ENCODE assay signal across 20 mouse cellular contexts in genomic region chr2:70996438-70996837, GRCm38 (mm10). TPM values are rescaled to one million over a fixed set of nuclear protein-coding genes. Genes with fewer than 3 reads are reported as not detected.
DNase-seq lines count a peak whose midpoint lies in the region; ATAC-seq lines count a peak whose summit lies in the region.
"Had no signal": no experiment of that assay in that cellular context is flagged by ENCODE, and none has a peak within 500 bp of the region (broad histone marks: within the 10 kb centered on the region; RNA-seq: fewer than 3 reads in every experiment).

No protein-coding gene starts in this region.

- DNase-seq in cerebellum, postnatal 4 days (ENCODE audit: low spot score in 2 of 2), result no peak
- DNase-seq in heart, adult 11 months, result peak; percentile 61
- no peak for DNase-seq in heart, adult 8-10 months (ENCODE audit: low spot score)
- DNase-seq in cerebellum, adult 18-20 months, result peak; percentile 35 to 37
- DNase-seq in liver, embryonic 13.5 days, result no peak
- DNase-seq in layer of hippocampus, postnatal 14 days (ENCODE audit: low spot score in 2 of 2), result no peak
- DNase-seq: adrenal gland, adult 2 months; forebrain, postnatal 0 days; kidney, adult 9 months; kidney, postnatal 4 days; thymus, adult 18-20 months had no signal

- WGBS in liver, embryonic 13.5 days (ENCODE audit: insufficient replicate concordance), result 85% methylated on average over 7 of the region's 7 CpGs
- WGBS in intestine, embryonic 15.5 days, result 95% methylated on average over 7 of the region's 7 CpGs

- no peaks in the 10 kb centered on the region for H3K36me3 ChIP-seq in liver, embryonic 13.5 days
- H3K36me3 ChIP-seq in intestine, embryonic 15.5 days, result no peaks in the 10 kb centered on the region
- H3K36me3 ChIP-seq: embryonic facial prominence, embryonic 12.5 days; hindbrain, embryonic 12.5 days; midbrain, embryonic 10.5 days; neural tube, embryonic 12.5 days had no signal

- H3K4me2 ChIP-seq in liver, embryonic 13.5 days, result peak overlapping the region; percentile 39; the same call in 1 of the 2 replicates
- no peak overlapping the region for H3K4me2 ChIP-seq in intestine, embryonic 15.5 days (replicated peaks)
- H3K4me2 ChIP-seq: embryonic facial prominence, embryonic 12.5 days; hindbrain, embryonic 12.5 days; neural tube, embryonic 12.5 days had no signal

- no peaks in the 10 kb centered on the region for H3K9me3 ChIP-seq in liver, embryonic 13.5 days (replicated peaks)
- H3K9me3 ChIP-seq in intestine, embryonic 15.5 days, result no peaks in the 10 kb centered on the region
- H3K9me3 ChIP-seq: embryonic facial prominence, embryonic 12.5 days; hindbrain, embryonic 12.5 days; midbrain, embryonic 10.5 days; neural tube, embryonic 12.5 days had no signal

- H3K4me3 ChIP-seq in liver, embryonic 13.5 days (replicated peaks), result no peak overlapping the region
- H3K4me3 ChIP-seq in intestine, embryonic 15.5 days (replicated peaks), result no peak overlapping the region
- H3K4me3 ChIP-seq: embryonic facial prominence, embryonic 12.5 days; hindbrain, embryonic 12.5 days; midbrain, embryonic 10.5 days; neural tube, embryonic 12.5 days had no signal

- H3K4me1 ChIP-seq in liver, embryonic 13.5 days (replicated peaks), result peaks cover 50% of the 10 kb centered on the region
- H3K4me1 ChIP-seq in intestine, embryonic 15.5 days (replicated peaks), result no peaks in the 10 kb centered on the region
- H3K4me1 ChIP-seq: embryonic facial prominence, embryonic 12.5 days; hindbrain, embryonic 12.5 days; neural tube, embryonic 12.5 days had no signal

- peak overlapping the region; percentile 35 for H3K27ac ChIP-seq in liver, embryonic 13.5 days
- no peak overlapping the region for H3K27ac ChIP-seq in intestine, embryonic 15.5 days
- H3K27ac ChIP-seq: embryonic facial prominence, embryonic 12.5 days; hindbrain, embryonic 12.5 days; midbrain, embryonic 10.5 days; neural tube, embryonic 12.5 days had no signal

- H3K9ac ChIP-seq in liver, embryonic 13.5 days, result no peak overlapping the region
- no peak overlapping the region for H3K9ac ChIP-seq in intestine, embryonic 15.5 days
- H3K9ac ChIP-seq: embryonic facial prominence, embryonic 12.5 days; forebrain, postnatal 0 days; hindbrain, embryonic 12.5 days; neural tube, embryonic 12.5 days had no signal

- H3K27me3 ChIP-seq in liver, embryonic 13.5 days, result no peaks in the 10 kb centered on the region
- H3K27me3 ChIP-seq in intestine, embryonic 15.5 days (replicated peaks), result no peaks in the 10 kb centered on the region
- H3K27me3 ChIP-seq: embryonic facial prominence, embryonic 12.5 days; hindbrain, embryonic 12.5 days; neural tube, embryonic 12.5 days had no signal

- ATAC-seq in cerebellum, adult (ENCODE audit: insufficient number of reproducible peaks, low FRiP score, low TSS enrichment), result peak; percentile 82
- no peak for ATAC-seq in liver, embryonic 13.5 days (ENCODE audit: low read depth)
- no peak for ATAC-seq in intestine, embryonic 15.5 days
- ATAC-seq: CD4-positive, CD25-positive, alpha-beta regulatory T cell, adult 4 months; forebrain, postnatal 0 days; inflammation-experienced regulatory T-cells, adult 6 months; lung, postnatal 0 days had no signal

RNA-seq across cellular contexts. Expression of gene Dcaf17, which starts 58.7 kb away (rescaled TPM):
- 1 to 10 TPM; 3.5 to 5.3 (median 4.3) TPM for total RNA-seq in heart, adult 8-10 months (2022)
- 18.3 and 20.2 TPM in 2 replicates for polyA plus RNA-seq in liver, embryonic 13.5 days (2015; fragmentation: Nextera tagmentation; extraction: Ambion mirVana)
- 10 to 100 TPM; 11.9 to 13.4 TPM for total RNA-seq in layer of hippocampus, postnatal 14 days (2021)
- polyA plus RNA-seq in intestine, embryonic 15.5 days (2015; fragmentation: Nextera tagmentation; extraction: Ambion mirVana), result 38.3 and 43.0 TPM in 2 replicates

RNA-seq across cellular contexts. Expression of gene Mettl8, which starts 58.9 kb away (rescaled TPM):
- total RNA-seq in heart, adult 8-10 months (2022), result 1 to 10 TPM; 4.0 to 6.1 (median 5.8) TPM
- polyA plus RNA-seq in liver, embryonic 13.5 days (2015; fragmentation: Nextera tagmentation; extraction: Ambion mirVana), result 10.0 and 12.7 TPM in 2 replicates
- total RNA-seq in layer of hippocampus, postnatal 14 days (2021), result 10 to 100 TPM; 14.9 to 15.6 TPM
- 12.5 and 15.1 TPM in 2 replicates for polyA plus RNA-seq in intestine, embryonic 15.5 days (2015; fragmentation: Nextera tagmentation; extraction: Ambion mirVana)

Comparison
In these comparisons a context has a peak if more than half of its experiments do, and no peak if none do; other contexts are left out.
1. DNase-seq: peak in heart, adult 11 months (single experiment) and cerebellum, adult 18-20 months (2 of 2); none in cerebellum, postnatal 4 days (0 of 2), heart, adult 8-10 months (single experiment), liver, embryonic 13.5 days (single experiment) and layer of hippocampus, postnatal 14 days (0 of 2).